Mouse (Mus musculus) cerebellum, adult 9-11 months (tissue): ENCODE data around the gene Ptpn14.

Source experiments
- DNase-seq: peaks from one replicate; pipeline ENCODE4 v3.0.0; 2022

The Ptpn14 gene

GRCm38 (mm10) chr1:189718600-189718999, 9.5 kb upstream of the Ptpn14 start:
- DNase-seq, result no peak

- DNase-seq, result no peak
Observed at GRCm38 (mm10) chr1:189726121-189726520, 1.9 kb upstream of the Ptpn14 start.

GRCm38 (mm10) chr1:189727346-189727883, 653 bp upstream of the Ptpn14 start:
- DNase-seq, result no peak

GRCm38 (mm10) chr1:189728784-189729115, 682 bp downstream of the Ptpn14 start:
- DNase-seq, result no peak

- DNase-seq, result no peak
Observed at GRCm38 (mm10) chr1:189729141-189729815, 1.2 kb downstream of the Ptpn14 start.

GRCm38 (mm10) chr1:189731697-189732096, 3.6 kb downstream of the Ptpn14 start:
- no peak for DNase-seq

- DNase-seq, result no peak
Observed at GRCm38 (mm10) chr1:189732156-189732555, 4.1 kb downstream of the Ptpn14 start.

GRCm38 (mm10) chr1:189740075-189740474, 12.0 kb downstream of the Ptpn14 start:
- DNase-seq, result no peak

GRCm38 (mm10) chr1:189742041-189742440, 14.0 kb downstream of the Ptpn14 start:
- DNase-seq, result no peak

GRCm38 (mm10) chr1:189743136-189743535, 15.1 kb downstream of the Ptpn14 start:
- DNase-seq, result no peak

GRCm38 (mm10) chr1:189744914-189745710, 17.0 kb downstream of the Ptpn14 start:
- DNase-seq, result no peak

- no peak for DNase-seq
Observed at GRCm38 (mm10) chr1:189746520-189746919, 18.5 kb downstream of the Ptpn14 start.

GRCm38 (mm10) chr1:189749789-189750188, 21.7 kb downstream of the Ptpn14 start:
- DNase-seq, result no peak

- DNase-seq, result no peak
Observed at GRCm38 (mm10) chr1:189750233-189750632, 22.2 kb downstream of the Ptpn14 start.

- DNase-seq, result no peak
Observed at GRCm38 (mm10) chr1:189752245-189752644, 24.2 kb downstream of the Ptpn14 start.

GRCm38 (mm10) chr1:189755072-189755471, 27.0 kb downstream of the Ptpn14 start:
- DNase-seq, result no peak

GRCm38 (mm10) chr1:189756306-189757053, 28.4 kb downstream of the Ptpn14 start:
- DNase-seq, result peak; percentile 33

- DNase-seq, result no peak
Observed at GRCm38 (mm10) chr1:189757054-189757408, 29.0 kb downstream of the Ptpn14 start.

GRCm38 (mm10) chr1:189761581-189762021, 33.5 kb downstream of the Ptpn14 start:
- DNase-seq, result no peak

- no peak for DNase-seq
Observed at GRCm38 (mm10) chr1:189764258-189764657, 36.2 kb downstream of the Ptpn14 start.

GRCm38 (mm10) chr1:189767164-189767563, 39.1 kb downstream of the Ptpn14 start:
- DNase-seq, result no peak

GRCm38 (mm10) chr1:189767910-189768309, 39.8 kb downstream of the Ptpn14 start:
- DNase-seq, result no peak

GRCm38 (mm10) chr1:189770516-189770915, 42.4 kb downstream of the Ptpn14 start:
- no peak for DNase-seq
